In the genomic region with DNA sequence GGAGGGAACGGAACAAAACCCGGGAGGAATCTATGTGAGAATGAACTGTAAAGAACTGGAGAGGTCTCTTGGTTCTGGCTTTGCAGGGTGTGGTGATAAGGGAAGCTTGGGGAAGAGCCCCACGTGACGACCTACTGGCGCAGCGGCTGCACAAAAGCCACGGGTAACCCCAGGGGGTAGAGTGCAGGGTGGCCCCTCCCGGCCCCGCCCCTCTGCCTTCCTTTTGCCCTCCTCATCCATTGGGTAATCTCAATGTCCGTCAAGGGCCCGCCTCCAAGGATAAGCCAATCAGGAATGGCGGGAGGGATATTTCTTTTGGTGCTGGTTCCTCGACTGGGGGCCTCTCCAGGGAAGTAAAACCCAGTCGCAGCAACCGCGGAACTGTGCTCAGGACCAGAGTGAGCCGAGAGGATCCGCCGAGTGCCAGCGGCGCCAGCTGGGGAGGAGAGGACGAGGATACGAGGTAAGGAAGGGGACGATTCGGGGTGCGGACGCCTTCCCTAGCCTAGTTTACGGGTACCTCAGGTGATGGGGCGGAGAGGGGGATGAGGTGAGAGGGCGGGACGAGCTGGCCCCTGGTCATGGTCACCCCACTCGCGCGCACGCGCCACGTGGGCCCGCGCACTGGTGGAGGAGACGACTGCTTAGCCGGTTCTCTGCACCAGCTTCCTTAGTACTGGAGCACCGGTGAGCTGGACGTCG, we compare ENCODE assay signal across 8 mouse cellular contexts. TPM values are rescaled to one million over a fixed set of nuclear protein-coding genes. Genes with fewer than 3 reads are reported as not detected.
DNase-seq lines count a peak whose midpoint lies in the region; ATAC-seq lines count a peak whose summit lies in the region.

A gene (plus strand): TSS at position 319 of the 702 bp plus-strand sequence.

- under 1% methylated on average over 40 of the region's 44 CpGs for WGBS in lung, embryonic 16.5 days

- H3K4me3 ChIP-seq in lung, embryonic 16.5 days (ENCODE audit: low read length), result peak within 1 kb of the TSS; percentile 52

- peak within 1 kb of the TSS; percentile 94 for H3K4me2 ChIP-seq in lung, embryonic 16.5 days (ENCODE audit: low read depth, low read length)

- peak; percentile 95 to 96 for ATAC-seq in hematopoietic stem cell, adult 5-6 weeks (replicated peaks in 1 of 2; ENCODE audit: insufficient read depth in 1 of 2, low FRiP score in 2 of 2, low TSS enrichment in 1 of 2, low read depth in 1 of 2, poor library complexity in 2 of 2, severe bottlenecking in 2 of 2)
- ATAC-seq in lung, embryonic 16.5 days (ENCODE audit: low read depth), result peak; percentile 99

- H3K4me1 ChIP-seq in lung, embryonic 16.5 days (replicated peaks; ENCODE audit: control insufficient read depth, insufficient read depth, low read length), result peaks cover 8% of the 10 kb centered on the region

- peak within 1 kb of the TSS; percentile 61 for H3K9ac ChIP-seq in lung, embryonic 16.5 days (ENCODE audit: low read length)

- peak; percentile 95 for DNase-seq in MEL-GATA-1-ER (ENCODE audit: extremely low read depth, low read depth)
- peak; percentile 95 for DNase-seq in cerebellum, adult 8-10 months
- peak; percentile 92 for DNase-seq in forelimb bud, embryonic 11.5 days (ENCODE audit: low read depth, low spot score)
- DNase-seq in layer of hippocampus, adult 9-10 months (ENCODE audit: low spot score), result peak; percentile 92
- DNase-seq in ovary, postnatal 10 days (ENCODE audit: low spot score), result peak; percentile 84
- DNase-seq in thymus, postnatal 10 days (ENCODE audit: low spot score in 2 of 2), result peak; percentile 89 to 92

- peaks cover 8% of the 10 kb centered on the region for H3K36me3 ChIP-seq in lung, embryonic 16.5 days (ENCODE audit: control insufficient read depth, insufficient read depth, low read length)

- peak within 1 kb of the TSS; percentile 43 for H3K27ac ChIP-seq in lung, embryonic 16.5 days (ENCODE audit: low read length)

- H3K27me3 ChIP-seq in lung, embryonic 16.5 days (ENCODE audit: control insufficient read depth, insufficient read depth, low read depth, low read length), result no peaks in the 10 kb centered on the region

- H3K9me3 ChIP-seq in lung, embryonic 16.5 days (ENCODE audit: control insufficient read depth, low read length), result no peaks in the 10 kb centered on the region

RNA-seq across cellular contexts. Expression of the gene that starts here (rescaled TPM):
- 13.0 and 13.9 TPM in 2 replicates for total RNA-seq in hematopoietic stem cell, adult 5-6 weeks (2017)
- polyA plus RNA-seq in lung, embryonic 16.5 days (2015; fragmentation: Nextera tagmentation; extraction: Ambion mirVana), result 8.4 and 8.9 TPM in 2 replicates

Comparison
In these comparisons a context has a peak if more than half of its experiments do, and no peak if none do; other contexts are left out.
1. Peak in every context shown above with its lines: DNase-seq, ATAC-seq, H3K4me3 ChIP-seq and H3K27ac ChIP-seq.